Mouse (Mus musculus): Measurements from ENCODE around the gene Pold4. TPM values are rescaled to one million over a fixed set of nuclear protein-coding genes. Genes with fewer than 3 reads are reported as not detected.
"Not testable (repeated sequence)": the region's sequence is repeated elsewhere in the genome, so short reads cannot be mapped to it uniquely, and the experiment has no call there.

The Pold4 gene
- total RNA-seq, 2 experiments from 2014 or later: 15.1 to 17.5 TPM

DNA sequence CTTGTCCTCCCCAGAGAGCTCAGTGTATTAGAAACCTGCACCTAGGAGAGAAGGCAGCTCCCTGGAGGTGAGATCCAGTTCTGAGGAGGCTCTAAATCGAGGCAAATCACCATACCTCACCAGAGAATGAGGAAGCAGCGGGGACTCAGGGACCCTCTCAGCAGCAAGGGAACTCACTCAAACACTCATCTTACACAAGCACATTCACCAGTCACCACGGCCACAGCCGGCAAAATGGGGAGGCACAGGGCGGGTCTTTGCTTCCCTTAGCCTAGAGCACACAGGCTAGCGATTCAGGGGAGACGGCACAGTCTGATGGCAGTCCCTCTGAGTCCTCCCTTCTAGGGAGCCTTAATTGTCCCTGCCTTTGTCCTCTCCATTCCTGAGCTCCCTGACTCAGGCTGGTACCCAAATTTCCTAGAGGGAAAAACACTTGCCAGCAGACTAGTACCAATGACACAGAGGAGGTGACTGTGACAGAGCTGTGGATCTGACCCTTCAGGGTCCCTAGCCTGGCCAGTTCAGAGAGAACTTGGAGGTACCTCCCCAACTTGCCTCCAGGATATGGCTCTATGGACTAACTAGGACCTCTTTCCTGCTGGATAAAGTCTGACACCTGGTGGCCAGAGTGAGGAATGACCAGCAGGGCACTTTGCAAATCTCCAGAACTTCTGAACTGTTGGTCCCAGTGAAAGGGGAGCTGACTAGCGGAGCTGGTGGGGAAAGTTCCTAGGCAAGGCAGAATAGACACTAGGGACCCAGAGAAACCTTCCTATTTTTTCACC is 3.6 kb upstream of the Pold4 start:
- peak; percentile 46 to 58 for DNase-seq (ENCODE audit: extremely low spot score in 1 of 2, low spot score in 1 of 2)

DNA sequence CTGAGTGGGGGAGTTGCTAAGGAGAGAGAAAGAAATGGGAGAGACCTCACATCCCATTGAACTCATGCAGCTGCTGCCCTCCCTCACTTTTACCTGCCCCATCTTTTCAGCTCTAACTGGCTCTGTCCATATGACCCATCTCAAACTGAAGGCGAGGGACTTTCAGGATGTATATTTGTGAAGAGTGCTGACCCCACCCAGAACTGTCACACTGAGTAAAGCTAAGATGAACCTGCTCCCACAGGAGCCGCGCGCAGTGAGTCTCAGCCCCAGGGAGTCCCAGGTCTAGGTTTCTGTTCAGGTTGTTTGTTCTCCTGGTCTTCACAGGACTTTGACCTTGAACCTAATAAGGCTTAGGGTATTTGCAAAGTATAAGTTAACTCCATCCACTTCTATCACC is 2.8 kb upstream of the Pold4 start:
- no peak for DNase-seq (ENCODE audit: extremely low spot score in 1 of 2, low spot score in 1 of 2)

DNA sequence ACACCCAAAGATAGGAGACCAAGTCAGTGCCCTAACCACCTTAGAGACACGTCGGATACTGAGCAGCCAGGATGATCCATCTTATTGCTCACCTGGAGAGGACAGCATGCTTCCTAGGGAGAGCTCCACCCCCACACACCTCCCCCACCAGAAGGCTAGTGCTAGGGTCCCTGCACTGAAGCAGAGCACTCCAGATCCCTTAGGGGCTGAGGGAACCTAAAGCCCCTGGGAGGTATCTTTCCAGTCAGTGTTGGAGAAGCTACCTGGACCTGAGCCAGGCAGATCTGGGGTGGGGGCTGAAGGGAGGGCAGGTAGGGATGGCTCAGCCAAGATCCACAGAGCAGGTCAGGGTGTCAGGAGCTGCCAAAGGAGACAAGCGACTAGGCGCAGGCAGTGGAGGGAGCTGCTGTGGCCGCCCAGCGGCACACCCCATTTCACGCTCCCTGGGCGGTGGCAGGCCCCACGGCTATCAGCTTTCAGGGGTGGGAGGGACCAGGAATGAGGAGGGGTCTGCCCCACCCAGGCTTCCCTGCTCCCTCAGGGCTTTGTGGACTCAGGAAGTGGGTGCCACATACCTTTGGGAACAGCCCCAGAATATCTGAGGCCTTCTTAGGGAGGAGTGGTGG is 2.1 kb upstream of the Pold4 start:
- DNase-seq (ENCODE audit: extremely low spot score in 1 of 2, low spot score in 1 of 2): no peak

DNA sequence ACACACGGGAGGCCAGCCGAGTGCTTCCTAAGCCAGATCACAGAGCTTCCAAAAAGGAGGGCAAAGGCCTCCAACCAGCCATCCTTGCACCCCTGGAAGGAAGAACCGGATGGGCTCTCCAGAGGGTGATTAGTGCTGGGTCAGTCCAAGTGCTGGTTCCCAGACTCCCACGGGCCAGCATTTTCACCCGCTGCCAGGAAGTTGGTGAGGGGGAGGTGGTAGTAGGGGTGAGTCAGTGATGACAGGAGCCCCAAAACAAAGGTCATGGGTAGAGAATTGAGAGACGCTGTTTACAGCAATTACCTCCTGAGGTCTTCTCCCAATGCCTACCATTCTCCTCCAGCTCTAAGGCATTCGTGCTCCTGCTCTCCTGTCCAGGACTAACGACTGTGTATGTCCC is 1.3 kb upstream of the Pold4 start:
- no peak for DNase-seq (ENCODE audit: extremely low spot score in 1 of 2, low spot score in 1 of 2)

DNA sequence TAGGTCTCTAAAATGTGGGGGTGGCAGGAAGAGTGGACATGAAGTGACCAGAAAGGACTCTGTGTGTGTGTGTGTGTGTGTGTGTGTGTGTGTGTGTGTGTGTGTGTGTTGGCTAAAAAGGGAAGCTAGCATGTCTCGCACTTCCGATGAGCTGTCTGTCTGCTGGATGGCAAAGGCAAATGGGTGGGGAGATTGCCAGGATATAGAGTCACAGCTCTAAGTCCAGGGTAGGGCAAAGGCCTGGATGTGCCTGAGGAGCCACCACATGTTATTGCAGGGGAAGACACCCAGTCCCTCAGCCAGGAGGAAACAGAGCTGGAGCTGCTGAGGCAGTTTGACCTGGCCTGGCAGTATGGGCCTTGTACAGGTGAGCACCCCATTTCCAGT is 480 bp downstream of the Pold4 start:
- DNase-seq (ENCODE audit: extremely low spot score in 1 of 2, low spot score in 1 of 2): peak in 1 of 2 experiments; percentile 27

DNA sequence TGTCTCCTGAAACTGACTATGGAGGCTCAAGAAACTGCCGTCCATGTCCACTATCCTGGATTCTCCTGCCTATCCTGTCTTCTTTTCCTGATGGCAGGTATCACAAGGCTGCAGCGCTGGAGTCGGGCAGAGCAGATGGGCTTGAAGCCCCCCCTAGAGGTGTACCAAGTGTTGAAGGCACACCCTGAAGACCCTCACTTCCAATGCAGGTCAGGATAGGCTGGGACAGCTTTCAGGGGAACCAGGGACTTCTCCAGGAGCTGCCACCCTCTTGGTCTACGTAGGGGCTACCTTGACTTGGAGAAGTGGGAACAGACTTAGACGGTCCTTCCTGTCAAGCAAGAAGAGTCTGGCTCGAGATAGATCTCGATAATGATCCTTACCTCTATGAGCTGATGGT is 952 bp downstream of the Pold4 start:
- DNase-seq (ENCODE audit: extremely low spot score in 1 of 2, low spot score in 1 of 2): no peak

DNA sequence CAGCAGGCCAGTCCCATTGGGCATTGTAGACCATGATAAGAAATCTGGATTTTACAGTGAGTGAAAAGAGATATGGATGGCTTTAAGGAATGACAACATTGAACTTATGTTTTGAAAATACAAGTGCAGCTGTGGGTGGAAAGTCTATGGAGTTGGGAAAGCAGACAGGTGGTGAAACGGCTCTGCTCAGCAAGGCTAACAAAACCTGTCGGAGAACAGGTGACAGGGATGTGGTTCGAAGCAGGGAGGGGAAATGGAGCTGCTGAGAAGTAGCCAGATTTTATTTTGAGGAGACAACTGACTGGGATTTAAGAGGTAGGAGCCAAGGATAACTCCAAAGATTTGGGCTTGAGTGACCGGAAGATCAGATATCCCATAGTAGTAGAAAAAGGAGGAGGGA is 2.8 kb downstream of the Pold4 start:
- DNase-seq (ENCODE audit: extremely low spot score in 1 of 2, low spot score in 1 of 2): no peak

DNA sequence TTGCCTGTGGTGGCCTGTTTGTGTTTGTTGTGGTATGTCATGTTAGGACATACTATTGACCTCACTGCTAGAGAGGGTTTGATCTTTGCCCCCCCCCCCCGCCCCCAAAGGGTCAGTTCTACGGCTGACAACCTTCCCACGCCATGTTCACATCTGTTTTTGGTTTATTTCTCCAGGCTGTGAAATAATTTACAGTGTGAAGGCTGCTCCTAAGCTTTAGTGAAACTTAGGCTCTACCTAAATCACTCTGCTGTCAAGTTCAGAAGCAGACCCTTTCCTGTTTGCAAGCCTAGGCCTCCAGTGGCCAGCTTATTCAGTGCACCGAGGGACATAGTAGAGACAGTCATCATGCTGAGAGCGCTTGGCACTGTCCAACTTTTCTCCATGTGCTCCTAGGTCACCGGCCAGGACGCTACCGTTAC is 8.6 kb downstream of the Pold4 start:
- no peak for DNase-seq (ENCODE audit: extremely low spot score in 1 of 2, low spot score in 1 of 2)

DNA sequence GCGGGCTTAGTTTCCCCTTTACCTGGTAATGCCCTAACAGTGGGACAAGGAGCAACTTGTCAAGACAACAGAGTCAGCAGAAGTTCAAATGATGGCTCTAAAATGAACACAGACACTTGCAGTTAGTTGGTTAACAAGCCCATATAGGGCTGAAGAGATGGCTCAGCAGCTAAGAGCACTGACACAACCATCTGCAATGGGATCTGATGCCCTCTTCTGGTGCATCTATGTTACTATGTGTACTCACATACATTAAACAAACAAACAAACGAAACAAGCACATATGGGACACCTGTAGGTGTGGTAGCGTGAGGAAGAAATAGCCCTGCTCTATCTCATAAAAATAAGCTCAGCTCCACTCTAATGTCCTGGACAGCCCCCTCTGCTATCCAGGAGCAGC is 10.7 kb downstream of the Pold4 start:
- no peak for DNase-seq (ENCODE audit: extremely low spot score in 1 of 2, low spot score in 1 of 2)

DNA sequence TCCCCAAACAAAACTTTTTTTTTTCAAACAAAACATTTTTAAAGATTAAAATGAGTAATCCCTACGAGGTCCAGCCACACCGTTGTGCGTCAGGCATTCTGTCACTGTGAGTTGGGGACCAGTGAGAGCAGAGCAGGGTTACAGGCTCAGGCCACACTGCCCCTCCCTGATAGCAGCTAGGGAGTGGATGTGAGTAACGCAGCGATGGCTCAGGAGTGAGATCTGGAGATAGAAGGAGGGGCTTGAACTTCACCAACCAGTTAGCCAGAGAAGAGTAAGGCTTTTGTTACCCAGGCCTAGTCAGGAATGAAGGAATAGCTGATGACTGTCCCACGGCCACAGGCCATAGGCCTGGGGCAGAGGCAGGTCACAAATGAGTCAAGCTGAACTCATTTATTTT is 13.1 kb downstream of the Pold4 start:
- no peak for DNase-seq (ENCODE audit: extremely low spot score in 1 of 2, low spot score in 1 of 2)

DNA sequence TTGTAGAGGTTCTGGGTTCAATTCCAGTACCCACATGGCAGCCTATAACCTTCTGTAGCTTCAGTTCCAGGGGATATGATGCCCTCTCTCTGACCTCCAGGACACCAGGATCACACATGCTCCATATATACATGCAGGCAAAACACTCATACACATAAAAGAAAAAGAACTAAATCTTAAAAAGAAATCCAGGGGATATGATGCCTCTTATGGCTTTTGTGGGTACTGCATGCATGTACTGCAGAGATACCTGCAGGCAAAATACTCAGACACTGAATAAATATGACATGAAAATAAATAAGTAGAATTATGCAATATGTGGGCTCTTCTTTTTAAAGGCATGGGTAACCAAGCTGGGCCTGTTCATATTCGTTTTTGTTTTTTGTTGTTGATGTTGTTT is 15.3 kb downstream of the Pold4 start:
- DNase-seq (ENCODE audit: extremely low spot score in 1 of 2, low spot score in 1 of 2): no peak

DNA sequence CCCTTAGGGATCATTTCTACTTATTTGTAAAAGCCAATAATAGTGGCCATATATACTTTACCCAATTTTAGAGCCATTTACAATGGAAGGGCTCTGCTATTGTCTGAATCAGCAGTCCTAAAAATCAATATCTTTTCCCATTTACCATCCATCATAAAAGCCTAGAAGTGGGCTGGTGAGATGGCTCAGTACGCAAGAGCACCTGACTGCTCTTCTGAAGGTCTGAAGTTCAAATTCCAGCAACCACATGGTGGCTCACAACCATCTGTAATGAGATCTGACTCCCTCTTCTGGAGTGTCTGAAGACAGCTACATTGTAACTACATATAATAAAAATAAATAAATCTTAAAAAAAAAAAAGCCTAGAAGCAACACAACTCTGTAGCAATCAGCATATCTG is 17.0 kb downstream of the Pold4 start:
- DNase-seq (ENCODE audit: extremely low spot score in 1 of 2, low spot score in 1 of 2): not testable (repeated sequence)

DNA sequence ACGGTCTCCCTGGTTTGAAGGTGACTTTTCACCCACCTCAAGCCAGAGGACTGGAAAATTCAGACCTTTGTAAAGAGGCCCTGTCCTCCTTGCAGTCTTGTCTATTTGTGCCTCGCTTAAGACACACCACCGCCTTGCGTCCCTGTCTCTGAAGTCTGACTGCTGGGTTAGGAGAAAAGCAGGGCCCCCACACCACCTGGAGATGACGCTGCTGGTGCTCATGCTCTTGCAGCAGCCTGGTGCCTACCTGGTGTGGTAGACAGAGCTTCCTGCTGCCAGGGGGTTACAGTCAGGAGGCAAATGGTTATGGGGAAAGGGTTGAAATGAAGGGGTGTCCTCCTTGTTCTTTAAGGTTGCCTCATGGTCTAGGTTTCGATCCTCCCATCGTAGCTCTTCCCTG is 22.5 kb downstream of the Pold4 start:
- no peak for DNase-seq (ENCODE audit: extremely low spot score in 1 of 2, low spot score in 1 of 2)

DNA sequence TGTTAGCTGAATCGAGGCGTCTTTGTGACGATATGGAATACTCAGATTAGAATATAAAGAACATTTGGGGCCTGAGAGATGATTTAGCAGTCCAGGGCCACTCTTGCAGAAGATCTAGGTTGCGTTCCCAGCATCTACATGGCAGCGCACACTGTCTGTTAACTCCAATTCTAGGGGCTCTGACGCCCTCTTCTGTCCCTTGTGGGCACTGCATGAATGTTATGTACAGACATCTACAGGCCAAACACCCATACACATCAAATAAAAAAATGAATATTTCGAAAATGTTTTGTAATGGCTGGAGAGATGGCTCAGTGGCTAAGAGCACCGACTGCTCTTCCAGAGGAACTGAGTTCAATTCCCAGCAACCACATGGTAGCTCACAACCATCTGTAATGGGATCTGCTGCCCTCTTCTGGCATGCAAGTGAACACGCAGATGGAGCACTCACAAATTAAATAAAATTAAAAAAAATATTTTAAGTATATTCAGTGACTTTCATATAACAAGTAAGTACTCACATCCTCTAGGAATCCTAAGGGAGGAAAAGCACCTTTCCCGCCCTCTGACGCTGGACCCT is 24.0 kb downstream of the Pold4 start:
- no peak for DNase-seq (ENCODE audit: extremely low spot score in 1 of 2, low spot score in 1 of 2)

DNA sequence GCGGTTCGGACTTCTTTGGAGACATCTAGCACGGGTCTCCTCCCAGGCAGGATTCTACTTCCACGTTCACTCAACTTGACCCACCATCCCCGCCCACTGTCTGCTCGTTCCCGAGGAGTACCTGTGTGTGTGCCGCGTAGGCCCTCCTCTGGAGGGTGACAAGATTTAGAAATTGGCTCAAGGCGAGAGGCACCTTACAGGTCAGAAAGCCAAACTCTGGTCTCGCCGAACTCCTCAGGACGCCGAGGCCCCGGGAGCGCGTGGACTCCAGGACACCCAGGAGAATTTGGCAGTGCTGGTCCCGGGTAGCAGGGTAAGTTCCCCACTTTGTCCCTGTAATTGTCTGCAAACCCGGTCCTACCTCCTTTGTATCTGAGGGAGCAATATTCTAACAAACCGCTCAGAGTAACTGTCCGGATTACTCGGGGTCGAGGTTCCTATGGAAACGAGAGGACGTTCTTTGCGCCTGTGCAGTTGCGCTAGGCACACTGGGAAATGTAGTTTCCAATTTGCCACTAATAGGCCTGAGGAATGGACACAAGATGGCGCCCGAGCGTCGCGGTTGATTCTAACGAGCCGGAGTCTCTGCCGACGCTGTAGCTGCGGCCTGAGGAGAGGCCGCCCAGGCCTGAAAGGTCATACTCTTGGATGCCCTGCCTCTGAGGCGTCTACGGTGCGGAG is 25.7 kb downstream of the Pold4 start:
- peak; percentile 89 to 95 for DNase-seq (ENCODE audit: extremely low spot score in 1 of 2, low spot score in 1 of 2)

DNA sequence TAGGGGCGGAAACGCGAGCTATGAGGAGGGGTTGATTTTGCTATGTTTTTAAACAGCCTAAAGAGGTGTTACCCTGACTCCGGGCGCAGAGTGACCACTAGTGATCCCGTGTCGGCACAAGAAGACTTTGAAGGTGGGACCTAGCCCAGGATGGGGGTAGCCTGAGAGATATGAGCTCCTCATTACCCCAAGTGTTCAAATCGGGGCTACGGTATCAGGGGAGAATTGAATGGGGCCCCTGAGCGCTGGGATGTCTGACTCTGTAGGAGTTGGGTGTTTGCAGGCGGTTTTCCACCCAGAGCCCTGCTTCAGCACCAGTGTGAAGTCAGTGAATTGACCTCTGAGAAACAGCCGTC is 26.2 kb downstream of the Pold4 start:
- peak in 1 of 2 experiments; percentile 29 for DNase-seq (ENCODE audit: extremely low spot score in 1 of 2, low spot score in 1 of 2)

DNA sequence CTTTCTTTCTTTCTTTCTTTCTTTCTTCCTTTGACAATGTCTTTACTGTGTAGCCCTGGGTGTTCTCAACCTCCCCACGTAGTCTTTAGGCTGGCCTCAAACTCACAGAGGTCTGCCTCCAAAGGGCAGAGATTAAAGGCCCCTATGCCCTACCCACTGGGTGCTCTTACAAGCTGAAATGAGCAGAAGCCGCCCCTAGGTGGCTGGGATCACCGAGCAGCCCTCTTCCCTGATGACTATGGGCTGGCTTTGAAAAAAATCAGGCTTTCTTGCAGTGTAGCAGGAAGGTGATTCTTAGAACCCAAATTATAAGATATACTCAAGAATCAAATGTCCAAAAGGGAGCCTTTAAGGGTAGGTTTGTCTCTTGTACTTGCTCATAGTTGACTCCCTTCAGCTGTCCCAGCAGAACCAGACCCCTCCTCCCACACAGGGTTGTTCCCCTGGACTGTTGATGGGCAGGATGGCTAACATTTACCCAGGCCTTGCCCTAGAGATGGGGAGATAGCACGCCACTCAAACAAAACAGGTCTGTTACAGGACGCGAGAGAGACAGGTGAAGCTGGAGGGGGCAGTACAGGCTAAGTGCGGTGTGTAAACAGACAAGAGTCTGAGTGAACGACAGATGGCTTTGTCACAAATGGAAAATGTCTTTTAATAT is 29.5 kb downstream of the Pold4 start:
- DNase-seq (ENCODE audit: extremely low spot score in 1 of 2, low spot score in 1 of 2): no peak

DNA sequence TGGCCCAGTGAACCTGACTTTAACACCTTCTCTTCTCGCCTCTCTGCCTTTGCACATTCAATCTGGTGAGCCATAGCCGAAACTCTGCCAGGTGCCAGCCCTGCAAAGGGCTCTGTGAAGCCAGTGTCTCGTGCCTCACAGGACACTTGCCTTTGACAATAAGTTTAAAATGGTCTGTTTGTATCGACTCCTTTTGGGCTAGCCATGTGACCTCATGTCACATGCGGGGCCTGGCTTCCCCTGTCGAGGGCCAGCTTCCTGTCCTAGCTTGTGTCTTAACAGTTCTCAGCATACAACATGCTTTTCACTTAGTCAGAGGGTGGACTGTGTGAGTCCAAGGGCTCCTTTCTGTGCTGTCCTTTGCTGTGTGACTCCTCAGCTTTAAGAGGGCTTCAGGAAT is 31.1 kb downstream of the Pold4 start:
- no peak for DNase-seq (ENCODE audit: extremely low spot score in 1 of 2, low spot score in 1 of 2)

DNA sequence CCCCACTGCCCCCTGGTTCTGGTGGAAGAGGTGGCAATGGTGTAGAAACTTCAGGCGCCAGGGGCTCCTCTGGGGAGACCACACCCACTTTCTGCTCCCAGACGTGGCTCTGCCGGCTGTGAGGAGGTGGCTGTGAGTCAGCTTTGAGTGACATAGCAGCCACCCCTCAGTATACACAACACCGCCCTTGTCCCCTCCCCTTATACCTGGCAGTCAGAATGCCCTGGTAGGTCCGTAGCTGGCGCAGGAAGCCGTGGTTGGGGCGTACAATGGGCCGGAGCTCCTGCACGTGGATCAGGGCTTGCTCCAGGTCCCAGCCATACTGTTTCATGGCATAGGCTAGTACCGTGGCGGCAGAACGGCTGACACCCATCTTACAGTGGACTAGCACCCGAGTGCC is 32.0 kb downstream of the Pold4 start:
- DNase-seq (ENCODE audit: extremely low spot score in 1 of 2, low spot score in 1 of 2): no peak

DNA sequence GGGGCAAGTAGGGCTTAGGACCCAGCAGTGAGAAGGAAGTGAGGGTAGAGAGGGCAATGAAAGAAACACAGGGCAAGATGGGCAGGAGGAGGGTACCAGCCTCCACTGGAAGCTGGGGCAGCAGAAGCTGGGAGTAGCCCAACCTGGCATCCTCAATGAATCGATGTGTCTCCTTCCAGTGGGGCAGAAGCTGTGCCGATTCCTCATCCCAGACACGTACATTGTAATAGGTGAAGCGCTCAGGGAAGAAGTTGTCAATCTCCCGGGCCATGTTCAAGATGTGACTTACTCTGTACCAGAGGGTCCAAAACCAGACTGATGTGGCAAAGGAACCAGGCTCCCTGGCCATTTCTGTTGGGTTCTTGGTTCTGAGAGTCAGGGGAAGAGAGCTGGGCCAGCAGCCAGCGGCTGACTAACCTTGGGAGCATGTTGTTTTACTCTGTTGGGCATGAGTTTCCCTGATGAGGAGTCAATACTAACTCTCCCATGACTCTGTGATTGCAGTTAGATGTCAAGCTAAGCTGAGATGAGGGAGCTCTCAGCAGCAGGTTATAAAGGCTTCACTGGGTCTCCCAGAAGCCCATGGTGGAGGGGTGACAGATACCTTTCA is 32.6 kb downstream of the Pold4 start:
- no peak for DNase-seq (ENCODE audit: extremely low spot score in 1 of 2, low spot score in 1 of 2)

DNA sequence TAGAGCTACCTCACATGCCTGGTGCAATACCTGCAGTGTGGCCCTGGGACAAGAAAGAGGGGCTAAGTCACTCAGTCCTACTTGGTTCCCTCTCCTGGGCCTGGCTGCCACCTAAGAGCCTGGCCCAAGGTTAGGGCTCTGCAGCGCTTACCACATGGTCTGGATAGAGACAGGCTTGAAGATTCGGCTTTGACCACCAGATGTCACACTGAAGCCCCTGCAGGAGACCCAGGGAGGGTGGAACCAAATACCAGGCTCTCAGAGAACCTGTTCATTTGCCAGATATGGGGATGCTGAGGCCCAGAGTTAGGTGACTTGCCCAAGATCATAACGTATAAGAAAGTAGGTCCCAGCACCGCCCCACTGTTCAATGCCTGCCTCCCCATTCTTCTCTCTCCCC is 34.3 kb downstream of the Pold4 start:
- DNase-seq (ENCODE audit: extremely low spot score in 1 of 2, low spot score in 1 of 2): no peak
